Mouse (Mus musculus) kidney, postnatal 10 days (tissue): ENCODE measurements around the gene Gm3893.
"Not testable (repeated sequence)": the region's sequence is repeated elsewhere in the genome, so short reads cannot be mapped to it uniquely, and the experiment has no call there.

Experiments
- DNase-seq: peaks from one replicate; pipeline ENCODE4 v3.0.0; 2021; ENCODE audit warnings: mixed read lengths

The Gm3893 gene

GRCm38 (mm10) chr4:42090907-42091306, at the start of gene Gm3893:
TSS of gene Gm3893 (plus strand) at chr4:42091207.
- DNase-seq: not testable (repeated sequence)

- DNase-seq: not testable (repeated sequence)
Measured at GRCm38 (mm10) chr4:42114517-42114916, 23.5 kb downstream of the Gm3893 start, which contains the start of gene Gm13304. TSS of gene Gm13304 (plus strand) at chr4:42114817.
